Mouse (Mus musculus) hindbrain, embryonic 16.5 days (tissue): Measurements from ENCODE around the gene Ciao2b. TPM values are rescaled to one million over a fixed set of nuclear protein-coding genes. Genes with fewer than 3 reads are reported as not detected.

Experiments used
- ATAC-seq: fragments of 200-750 bp; cut with Nextera tagmentation; 2 replicates; pipeline ENCODE4 v1.8.0; 2017; ENCODE audit warnings: moderate TSS enrichment, moderate library complexity
- H3K27ac ChIP-seq: fragments of 300-500 bp; sonication (generic); 2 replicates; pipeline ENCODE4 v1.5.1; 2014; ENCODE audit warnings: low read depth, mild to moderate bottlenecking, control low read depth, low read length, moderate library complexity
- H3K27me3 ChIP-seq: fragments of 300-500 bp; sonication (generic); replicated peaks from 2 replicates; pipeline ENCODE4 v1.6.1; 2014; ENCODE audit warnings: low read length; ENCODE audit not compliant: control insufficient read depth, insufficient read depth
- H3K36me3 ChIP-seq: fragments of 300-500 bp; sonication (generic); 2 replicates; pipeline ENCODE4 v1.6.1; 2014; ENCODE audit warnings: mild to moderate bottlenecking, low read length, moderate library complexity, mixed read lengths; ENCODE audit not compliant: control insufficient read depth, insufficient read depth
- H3K4me1 ChIP-seq: fragments of 300-500 bp; sonication (generic); 2 replicates; pipeline ENCODE4 v1.6.1; 2014; ENCODE audit warnings: low read depth, low read length; ENCODE audit not compliant: control insufficient read depth, insufficient read depth
- H3K4me2 ChIP-seq: fragments of 300-500 bp; sonication (generic); 2 replicates; pipeline ENCODE4 v1.6.1; 2014; ENCODE audit warnings: mild to moderate bottlenecking, low read length, control low read depth, moderate library complexity
- H3K4me3 ChIP-seq: fragments of 300-500 bp; sonication (generic); 2 replicates; pipeline ENCODE4 v1.5.1; 2014; ENCODE audit warnings: mild to moderate bottlenecking, low read length, control low read depth, moderate library complexity
- H3K9ac ChIP-seq: fragments of 300-500 bp; sonication (generic); 2 replicates; pipeline ENCODE4 v1.6.1; 2014; ENCODE audit warnings: low read depth, mild to moderate bottlenecking, control low read depth, low read length, moderate library complexity
- H3K9me3 ChIP-seq: fragments of 300-500 bp; sonication (generic); 2 replicates; pipeline ENCODE4 v1.6.1; 2014; ENCODE audit warnings: mild to moderate bottlenecking, low read length, moderate library complexity; ENCODE audit not compliant: control insufficient read depth
- WGBS: fragments of 180-500 bp; shearing (Covaris S2); extraction: QIAGEN DNeasy Blood & Tissue Kit; methylation state at CpG from one replicate; pipeline ENCODE4 v1.1.7; 2014; 5-methylcytosine and 5-hydroxymethylcytosine counted together
- polyA plus RNA-seq: library from polyadenylated mRNA; unstranded; fragments of >200 nt; fragmentation: Nextera tagmentation; extraction: Ambion mirVana; gene quantifications from 2 replicates; pipeline ENCODE4 v1.2.1, GENCODE M21; 2015

Gene Ciao2b
- polyA plus RNA-seq, 1 experiment from 2014 or later, result 136 TPM

DNA sequence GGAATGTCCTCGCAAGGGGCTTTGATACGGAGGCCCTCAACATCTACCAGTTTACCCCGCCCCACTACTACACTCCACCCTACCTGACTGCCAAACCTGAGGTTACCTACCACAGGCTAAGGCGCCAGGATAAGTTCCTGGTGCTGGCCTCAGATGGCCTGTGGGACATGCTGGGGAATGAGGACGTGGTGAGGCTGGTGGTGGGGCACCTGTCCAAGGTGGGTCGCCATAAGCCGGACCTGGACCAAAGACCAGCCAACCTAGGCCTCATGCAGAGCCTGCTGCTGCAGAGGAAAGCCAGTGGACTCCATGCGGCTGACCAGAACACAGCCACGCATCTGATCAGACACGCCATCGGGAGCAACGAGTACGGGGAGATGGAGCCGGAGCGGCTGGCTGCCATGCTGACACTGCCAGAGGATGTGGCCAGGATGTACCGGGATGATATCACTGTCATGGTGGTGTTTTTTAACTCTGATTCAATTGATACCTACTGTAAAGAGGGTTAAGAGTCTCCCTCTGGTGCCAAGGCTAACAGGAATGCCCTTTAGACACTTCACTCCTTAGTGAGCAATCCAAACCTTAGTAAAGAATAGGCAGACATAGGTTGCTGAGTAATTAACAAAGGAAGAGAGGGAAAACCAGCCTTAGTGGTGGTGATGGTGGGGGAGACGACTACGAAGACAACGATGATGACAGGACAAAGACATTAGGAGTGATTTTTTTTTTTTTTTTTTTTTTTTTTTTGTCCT, 47.0 kb downstream of the Ciao2b start:
- H3K9me3 ChIP-seq, result no peaks in the 10 kb centered on the region
- 96% methylated on average over 19 of the region's 19 CpGs for WGBS
- H3K4me3 ChIP-seq, result no peak overlapping the region
- no peak overlapping the region for H3K27ac ChIP-seq
- H3K36me3 ChIP-seq, result peaks cover 10% of the 10 kb centered on the region
- H3K9ac ChIP-seq, result no peak overlapping the region
- peaks cover 6% of the 10 kb centered on the region for H3K4me1 ChIP-seq
- ATAC-seq, result no peak
- H3K4me2 ChIP-seq, result no peak overlapping the region
- H3K27me3 ChIP-seq, result no peaks in the 10 kb centered on the region

DNA sequence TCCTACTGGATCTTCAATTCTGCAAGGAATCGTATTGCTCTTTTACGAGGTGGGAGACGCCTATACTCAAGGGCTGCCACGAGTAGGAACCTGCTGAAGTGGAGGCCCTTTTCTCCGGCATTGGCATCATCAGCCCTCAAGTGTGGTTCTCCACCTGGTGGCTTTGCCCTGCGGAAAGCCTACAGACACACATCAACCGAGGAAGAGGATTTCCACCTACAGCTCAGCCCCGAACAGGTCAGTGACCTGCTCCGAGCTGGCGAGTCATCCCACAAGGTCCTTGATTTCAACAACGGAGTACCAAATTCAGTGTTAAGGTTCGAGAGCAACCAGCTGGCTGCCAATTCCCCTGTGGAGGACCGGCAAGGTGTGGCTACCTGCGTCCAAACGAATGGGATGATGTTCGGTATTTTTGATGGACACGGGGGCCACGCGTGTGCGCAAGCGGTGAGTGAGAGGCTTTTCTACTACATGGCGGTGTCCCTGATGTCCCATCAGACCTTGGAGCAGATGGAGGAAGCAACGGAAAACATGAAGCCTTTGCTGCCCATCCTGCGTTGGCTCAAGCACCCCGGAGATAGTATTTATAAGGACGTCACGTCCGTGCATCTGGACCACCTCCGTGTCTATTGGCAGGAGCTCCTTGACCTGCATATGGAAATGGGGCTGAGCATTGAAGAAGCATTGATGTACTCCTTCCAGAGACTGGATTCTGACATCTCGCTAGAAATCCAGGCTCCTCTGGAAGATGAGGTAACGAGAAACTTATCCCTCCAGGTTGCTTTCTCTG, 48.0 kb downstream of the Ciao2b start:
- WGBS, result 95% methylated on average over 31 of the region's 31 CpGs
- peaks cover 10% of the 10 kb centered on the region for H3K36me3 ChIP-seq
- no peak overlapping the region for H3K27ac ChIP-seq
- no peak for ATAC-seq
- no peak overlapping the region for H3K4me3 ChIP-seq
- H3K27me3 ChIP-seq, result no peaks in the 10 kb centered on the region
- no peak overlapping the region for H3K4me2 ChIP-seq
- H3K9ac ChIP-seq, result no peak overlapping the region
- H3K4me1 ChIP-seq, result peaks cover 6% of the 10 kb centered on the region
- no peaks in the 10 kb centered on the region for H3K9me3 ChIP-seq

DNA sequence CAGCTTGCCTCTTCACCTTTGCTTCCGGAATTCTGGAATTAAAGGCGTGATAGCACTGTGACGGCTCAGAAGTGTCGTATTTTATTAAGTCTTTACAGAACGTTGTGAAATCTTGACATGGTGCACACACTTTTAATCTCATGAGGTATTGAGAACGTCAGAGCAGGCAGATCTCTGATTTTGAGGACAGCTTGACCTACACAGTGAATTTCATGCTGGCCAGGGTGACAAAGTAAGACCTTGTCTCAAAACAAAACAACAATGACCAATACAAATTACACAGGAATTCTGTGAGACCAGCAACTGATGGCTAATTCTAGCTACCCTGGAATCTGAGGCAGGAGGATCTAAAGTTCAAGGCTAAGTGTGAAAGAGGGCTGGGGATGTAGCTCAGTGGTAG, 49.2 kb downstream of the Ciao2b start:
- H3K4me1 ChIP-seq, result peaks cover 6% of the 10 kb centered on the region
- peaks cover 10% of the 10 kb centered on the region for H3K36me3 ChIP-seq
- H3K9me3 ChIP-seq, result no peaks in the 10 kb centered on the region
- peak overlapping the region; percentile 83 for H3K4me2 ChIP-seq
- WGBS, result 76% methylated on average over 6 of the region's 6 CpGs
- H3K27ac ChIP-seq, result no peak overlapping the region
- no peak overlapping the region for H3K9ac ChIP-seq
- H3K27me3 ChIP-seq, result no peaks in the 10 kb centered on the region
- no peak for ATAC-seq
- no peak overlapping the region for H3K4me3 ChIP-seq

DNA sequence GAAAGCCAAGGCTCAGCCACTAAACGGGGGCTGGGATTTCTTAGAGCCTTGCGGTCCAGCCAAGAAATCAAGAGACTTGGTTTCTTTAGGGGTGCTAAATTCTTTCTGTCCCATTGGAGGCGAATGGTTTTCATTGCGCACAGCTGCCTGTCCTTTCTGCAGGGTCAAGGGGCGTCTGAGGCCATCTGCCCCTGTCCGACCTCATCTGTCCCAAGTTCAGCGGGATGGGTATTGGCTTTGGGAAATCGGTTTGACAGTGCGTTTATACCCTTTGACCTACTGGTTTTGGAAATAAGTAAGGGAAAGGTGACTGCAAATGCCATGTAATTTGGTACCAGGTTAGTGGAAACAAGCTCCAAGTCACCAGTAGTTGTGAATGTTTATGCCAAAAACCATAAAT, 49.9 kb downstream of the Ciao2b start:
- no peak; the same call in 1 of the 2 replicates for ATAC-seq
- Histone ChIP-seq H3K4me1 (peaks cover 6% of the 10 kb centered on the region), H3K4me3 (peak overlapping the region; percentile 77), H3K9ac (peak overlapping the region; percentile 83), H3K27me3 (no peaks in the 10 kb centered on the region), H3K36me3 (peaks cover 10% of the 10 kb centered on the region), H3K27ac (peak overlapping the region; percentile 88), H3K4me2 (peak overlapping the region; percentile 83), H3K9me3 (no peaks in the 10 kb centered on the region)
- WGBS, result 2% methylated on average over 9 of the region's 9 CpGs

DNA sequence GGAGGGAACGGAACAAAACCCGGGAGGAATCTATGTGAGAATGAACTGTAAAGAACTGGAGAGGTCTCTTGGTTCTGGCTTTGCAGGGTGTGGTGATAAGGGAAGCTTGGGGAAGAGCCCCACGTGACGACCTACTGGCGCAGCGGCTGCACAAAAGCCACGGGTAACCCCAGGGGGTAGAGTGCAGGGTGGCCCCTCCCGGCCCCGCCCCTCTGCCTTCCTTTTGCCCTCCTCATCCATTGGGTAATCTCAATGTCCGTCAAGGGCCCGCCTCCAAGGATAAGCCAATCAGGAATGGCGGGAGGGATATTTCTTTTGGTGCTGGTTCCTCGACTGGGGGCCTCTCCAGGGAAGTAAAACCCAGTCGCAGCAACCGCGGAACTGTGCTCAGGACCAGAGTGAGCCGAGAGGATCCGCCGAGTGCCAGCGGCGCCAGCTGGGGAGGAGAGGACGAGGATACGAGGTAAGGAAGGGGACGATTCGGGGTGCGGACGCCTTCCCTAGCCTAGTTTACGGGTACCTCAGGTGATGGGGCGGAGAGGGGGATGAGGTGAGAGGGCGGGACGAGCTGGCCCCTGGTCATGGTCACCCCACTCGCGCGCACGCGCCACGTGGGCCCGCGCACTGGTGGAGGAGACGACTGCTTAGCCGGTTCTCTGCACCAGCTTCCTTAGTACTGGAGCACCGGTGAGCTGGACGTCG, 50.5 kb downstream of the Ciao2b start, which contains the start of gene Pdp2:
Gene Pdp2, plus strand, starts transcription at position 319 of the 702 bp plus-strand sequence.
- 0% methylated on average over 38 of the region's 44 CpGs for WGBS
- ATAC-seq, result peak; percentile 99
- peak within 1 kb of the TSS; percentile 88 for H3K27ac ChIP-seq

DNA sequence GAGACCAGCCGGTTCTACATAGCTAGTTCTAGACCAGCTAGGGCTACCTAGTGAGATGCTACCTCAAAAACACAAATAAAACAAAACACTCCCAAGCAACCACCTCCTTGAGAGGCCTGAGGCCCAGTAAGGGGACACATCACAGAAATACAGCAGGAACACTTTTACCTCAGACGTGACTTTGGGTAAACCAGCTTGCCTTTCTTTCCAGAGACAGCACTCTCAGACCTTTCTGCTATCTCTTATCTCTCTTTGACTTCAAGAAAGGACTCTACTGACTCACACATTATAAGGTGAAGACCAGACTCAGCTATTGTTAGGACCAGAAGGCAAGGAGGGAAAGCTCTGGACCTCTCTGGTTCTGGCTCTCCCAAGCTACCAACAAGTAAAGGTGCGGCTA, 51.5 kb downstream of the Ciao2b start:
- Histone ChIP-seq H3K9me3 (no peaks in the 10 kb centered on the region), H3K36me3 (peaks cover 7% of the 10 kb centered on the region), H3K27me3 (no peaks in the 10 kb centered on the region), H3K4me2 (no peak overlapping the region; the same call in 1 of the 2 replicates), H3K4me1 (peaks cover 6% of the 10 kb centered on the region), H3K9ac (no peak overlapping the region), H3K4me3 (no peak overlapping the region), H3K27ac (no peak overlapping the region)
- no peak for ATAC-seq
- WGBS, result 91% methylated on average over 3 of the region's 3 CpGs

More for the DNA sequence above, 50.5 kb downstream of the Ciao2b start, which contains the start of gene Pdp2:
- Histone ChIP-seq H3K27me3 (no peaks in the 10 kb centered on the region), H3K36me3 (peaks cover 10% of the 10 kb centered on the region), H3K4me3 (peak within 1 kb of the TSS; percentile 77), H3K4me1 (peaks cover 6% of the 10 kb centered on the region), H3K9me3 (no peaks in the 10 kb centered on the region), H3K4me2 (peak within 1 kb of the TSS; percentile 83), H3K9ac (peak within 1 kb of the TSS; percentile 83)

Other genes starting within 250 kb of the Ciao2b start
- 3.0 TPM in 2 replicates for gene Cmtm4, start 246.2 kb downstream of the Ciao2b start, polyA plus RNA-seq
- gene Dync1li2, start 198.9 kb downstream of the Ciao2b start, polyA plus RNA-seq, result 97.9 and 112 TPM in 2 replicates
- 0.70 and 0.90 TPM in 2 replicates for gene Terb1, start 132.1 kb downstream of the Ciao2b start, polyA plus RNA-seq
- gene Nae1, start 107.3 kb downstream of the Ciao2b start, polyA plus RNA-seq, result 104 and 108 TPM in 2 replicates
- 3.5 and 4.9 TPM in 2 replicates for gene Car7, start 107.3 kb downstream of the Ciao2b start, polyA plus RNA-seq
- gene Pdp2, start 50.5 kb downstream of the Ciao2b start, polyA plus RNA-seq, result 20.1 and 20.5 TPM in 2 replicates
- 0.21 TPM in 1 of 2 replicates, not detected in the other for gene Cdh16, start 17.6 kb downstream of the Ciao2b start, polyA plus RNA-seq
- 3.0 and 4.8 TPM in 2 replicates for gene Rrad, start 10.6 kb downstream of the Ciao2b start, polyA plus RNA-seq
- gene Ces2a, start 92.0 kb upstream of the Ciao2b start, polyA plus RNA-seq, result not detected in 2 replicates
- gene Ces2b, start 189.6 kb upstream of the Ciao2b start, polyA plus RNA-seq, result 0.24 and 0.67 TPM in 2 replicates
- gene Ces2c, start 205.1 kb upstream of the Ciao2b start, polyA plus RNA-seq, result not detected in 2 replicates